Mouse (Mus musculus) kidney, postnatal 4 days (tissue): ENCODE measurements around the gene Rhbg.

Experiments used
- DNase-seq, 2 experiments: peaks; one replicate each; pipeline ENCODE4 v3.0.0; 2021; ENCODE audit warnings: mixed read lengths in 2 of 2

Rhbg gene

GRCm38 (mm10) chr3:88227976-88228375, 26.5 kb downstream of the Rhbg start:
- DNase-seq = no peak

GRCm38 (mm10) chr3:88227260-88227659, 27.2 kb downstream of the Rhbg start:
- no peak for DNase-seq

GRCm38 (mm10) chr3:88226101-88226845, 28.2 kb downstream of the Rhbg start:
- DNase-seq = no peak

- no peak for DNase-seq
These were observed 29.6 kb downstream of the Rhbg start for GRCm38 (mm10) chr3:88224929-88225328.

- DNase-seq = no peak
These were observed 32.1 kb downstream of the Rhbg start for GRCm38 (mm10) chr3:88222446-88222845.

GRCm38 (mm10) chr3:88221519-88222390, 32.8 kb downstream of the Rhbg start:
- DNase-seq = no peak

GRCm38 (mm10) chr3:88220842-88221241, 33.7 kb downstream of the Rhbg start:
- DNase-seq = peak; percentile 94 to 95

GRCm38 (mm10) chr3:88219940-88220339, 34.6 kb downstream of the Rhbg start:
- no peak for DNase-seq

- no peak for DNase-seq
These were observed 36.8 kb downstream of the Rhbg start for GRCm38 (mm10) chr3:88217679-88218078.

- DNase-seq = no peak
These were observed 37.8 kb downstream of the Rhbg start for GRCm38 (mm10) chr3:88216534-88217326.

GRCm38 (mm10) chr3:88216116-88216515, 38.4 kb downstream of the Rhbg start:
- DNase-seq = no peak

- peak in 1 of 2 experiments; percentile 16 for DNase-seq
These were observed 38.9 kb downstream of the Rhbg start for GRCm38 (mm10) chr3:88215553-88216004.

- peak; percentile 17 to 18 for DNase-seq
These were observed 39.4 kb downstream of the Rhbg start for GRCm38 (mm10) chr3:88214971-88215552.

- no peak for DNase-seq
These were observed 40.1 kb downstream of the Rhbg start for GRCm38 (mm10) chr3:88214197-88214938.

GRCm38 (mm10) chr3:88213019-88213418, 41.5 kb downstream of the Rhbg start:
- no peak for DNase-seq

GRCm38 (mm10) chr3:88212356-88212755, 42.2 kb downstream of the Rhbg start:
- DNase-seq = no peak

GRCm38 (mm10) chr3:88210918-88211317, 43.6 kb downstream of the Rhbg start:
- no peak for DNase-seq

GRCm38 (mm10) chr3:88210121-88210520, 44.4 kb downstream of the Rhbg start:
- no peak for DNase-seq

GRCm38 (mm10) chr3:88209306-88209705, 45.2 kb downstream of the Rhbg start:
- DNase-seq = no peak

GRCm38 (mm10) chr3:88208226-88208720, 46.2 kb downstream of the Rhbg start:
- DNase-seq = no peak

GRCm38 (mm10) chr3:88207451-88208100, 46.9 kb downstream of the Rhbg start:
- no peak for DNase-seq
